Mouse (Mus musculus) layer of hippocampus, postnatal 14 days (tissue): Measurements from ENCODE around the gene Sema7a. TPM values are rescaled to one million over a fixed set of nuclear protein-coding genes. Genes with fewer than 3 reads are reported as not detected.

Source experiments
- DNase-seq, 2 experiments: peaks; one replicate each; pipeline ENCODE4 v3.0.0; 2021 to 2022; ENCODE audit warnings: low spot score in 2 of 2, mixed read lengths in 1 of 2
- total RNA-seq, 2 experiments: library from RNA; stranded (reverse); gene quantifications; 2 replicates each; pipeline ENCODE4 v1.2.3; 2021

The Sema7a gene
- total RNA-seq, 2 experiments from 2014 or later, result 95.4 to 102 TPM

- no peak for DNase-seq
Observed at GRCm38 (mm10) chr9:57959399-57959798, 19.5 kb downstream of the Sema7a start.

GRCm38 (mm10) chr9:57959886-57960866, 20.3 kb downstream of the Sema7a start:
- no peak for DNase-seq

- DNase-seq, result no peak
Observed at GRCm38 (mm10) chr9:57961226-57961625, 21.3 kb downstream of the Sema7a start.

GRCm38 (mm10) chr9:57961863-57962778, 22.2 kb downstream of the Sema7a start:
- no peak for DNase-seq

DNA sequence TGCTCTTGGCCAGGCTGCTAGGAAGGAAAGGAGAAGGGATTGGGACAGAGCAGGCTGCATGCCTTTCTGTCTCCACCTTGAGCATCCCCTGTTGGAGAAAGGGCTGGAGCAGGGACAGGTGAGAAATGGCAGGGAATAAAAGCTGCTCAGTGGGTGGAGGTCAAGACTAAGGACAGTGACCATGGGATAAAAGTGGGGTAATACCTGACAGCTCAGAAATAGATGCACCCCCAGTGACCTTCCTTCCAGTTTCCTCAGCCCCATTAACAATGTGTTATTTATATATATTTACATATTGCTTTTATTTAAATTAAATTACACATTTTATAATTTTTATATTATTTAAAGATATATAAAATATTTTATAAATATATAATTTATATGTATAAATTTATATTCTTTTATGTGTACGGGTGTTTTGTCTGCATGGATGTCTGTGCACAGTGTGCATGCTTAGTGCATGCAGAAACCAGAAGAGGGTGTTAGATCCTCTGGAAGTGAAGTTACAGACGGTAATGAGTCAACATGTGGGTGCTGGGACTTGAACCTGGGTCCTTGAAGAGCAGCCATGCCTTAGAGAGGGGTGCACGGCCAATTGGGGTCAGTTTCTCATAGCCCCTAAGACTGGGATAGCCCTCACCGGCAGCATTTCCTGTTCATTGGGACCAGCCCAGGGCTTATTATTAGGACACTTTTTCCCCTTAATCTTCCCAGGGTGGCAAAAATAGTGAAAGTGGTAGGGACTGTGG, 23.5 kb downstream of the Sema7a start:
- DNase-seq, result no peak

DNA sequence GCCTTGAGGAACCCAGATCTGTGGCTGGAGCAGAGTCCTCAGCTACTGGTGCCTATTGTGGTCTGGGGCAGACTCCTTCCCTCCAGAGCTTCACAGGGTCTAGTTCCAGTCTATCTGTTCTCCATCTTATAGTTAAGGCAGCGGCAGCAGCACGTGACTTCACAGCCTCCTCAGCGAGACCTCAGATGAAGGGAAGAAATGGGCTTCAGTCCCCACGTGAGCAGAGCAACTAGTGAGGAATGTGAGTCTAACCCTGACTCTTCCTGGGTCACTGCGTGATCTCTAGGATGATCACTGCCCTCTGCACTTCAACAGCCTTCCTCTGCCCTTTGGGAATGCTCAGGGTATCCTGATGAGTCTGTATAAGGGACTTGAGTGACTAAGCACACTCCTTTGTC, 24.1 kb downstream of the Sema7a start:
- DNase-seq, result no peak

GRCm38 (mm10) chr9:57964528-57965250, 24.8 kb downstream of the Sema7a start:
- DNase-seq, result no peak

GRCm38 (mm10) chr9:57965281-57966185, 25.6 kb downstream of the Sema7a start:
- peak in 1 of 2 experiments; percentile 55 for DNase-seq

- peak; percentile 62 to 64 for DNase-seq
Observed at GRCm38 (mm10) chr9:57967237-57967960, 27.5 kb downstream of the Sema7a start.

DNA sequence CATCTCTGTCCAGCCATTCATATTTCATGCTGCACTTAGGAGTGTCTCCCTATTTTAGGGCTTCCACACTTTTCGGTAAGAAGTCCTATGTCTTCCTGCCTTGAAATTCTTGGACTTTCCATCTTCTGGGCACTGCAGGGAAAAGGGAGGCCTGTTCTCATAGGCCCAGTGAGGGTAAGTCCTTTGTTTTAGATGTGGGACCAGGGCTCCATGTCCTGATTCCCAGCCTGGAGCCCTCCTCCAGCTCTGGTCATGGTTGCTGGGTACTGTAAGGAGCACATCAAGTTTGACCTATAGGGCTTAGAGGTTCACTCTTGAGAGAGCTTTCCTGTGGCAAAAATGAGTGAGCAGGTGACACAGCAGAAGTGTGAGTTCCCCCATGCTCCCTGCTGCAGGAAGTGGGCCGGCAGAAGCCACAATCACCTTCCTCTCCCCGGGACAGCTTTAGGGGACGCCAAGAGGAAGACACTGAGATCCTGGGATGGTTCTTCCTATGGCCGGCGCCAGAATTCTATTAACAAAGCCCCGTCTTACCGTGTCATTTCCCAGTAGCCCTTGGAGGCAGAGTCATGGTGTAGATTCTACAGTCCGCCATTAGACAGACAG, 28.4 kb downstream of the Sema7a start:
- DNase-seq, result no peak

GRCm38 (mm10) chr9:57968783-57969542, 29.1 kb downstream of the Sema7a start:
- no peak for DNase-seq

- DNase-seq, result no peak
Observed at GRCm38 (mm10) chr9:57969736-57970495, 30.0 kb downstream of the Sema7a start.

DNA sequence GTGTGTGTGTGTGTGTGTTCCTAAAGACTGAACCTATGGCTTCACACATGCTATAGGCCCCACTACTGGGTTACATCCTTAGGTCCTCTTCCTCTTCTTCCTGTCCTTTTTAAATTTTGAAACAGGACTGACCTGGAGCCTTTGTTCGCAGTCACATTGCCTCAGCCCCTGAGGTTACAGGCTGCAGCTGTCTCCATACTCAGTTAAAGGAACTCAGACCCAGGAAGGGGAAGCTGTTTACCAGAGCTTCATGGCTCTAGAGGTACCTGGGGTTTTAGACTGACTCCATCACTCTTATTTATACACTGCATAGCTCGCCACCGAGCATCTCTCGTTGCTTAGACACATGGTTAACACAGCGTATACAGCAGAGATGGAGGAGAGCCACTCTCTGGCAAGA, 31.5 kb downstream of the Sema7a start:
- no peak for DNase-seq

DNA sequence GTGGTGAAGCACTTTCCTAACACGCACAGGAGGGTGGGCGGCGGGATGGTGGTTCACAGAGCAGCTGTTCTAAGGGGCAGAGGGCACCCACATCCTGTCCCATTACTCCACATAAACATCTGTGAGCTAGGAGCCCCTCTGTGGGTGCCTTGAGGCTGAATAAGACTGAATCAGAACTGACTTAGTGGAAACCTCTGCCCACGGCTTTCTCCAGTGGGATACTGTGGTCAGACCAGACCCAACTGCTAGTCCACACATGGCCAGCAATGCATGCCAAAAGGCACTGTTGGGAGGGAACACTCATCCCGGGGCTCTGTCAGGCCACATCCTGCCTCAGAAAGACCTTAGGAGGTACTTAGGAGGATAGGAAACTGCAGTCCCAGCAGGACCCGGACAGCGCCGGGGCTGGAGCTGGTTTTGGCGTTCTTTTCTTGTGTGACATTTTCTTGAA, 32.3 kb downstream of the Sema7a start:
- DNase-seq, result no peak

- no peak for DNase-seq
Observed at GRCm38 (mm10) chr9:57972776-57973439, 33.0 kb downstream of the Sema7a start.
